Mouse (Mus musculus) thymus, adult 2 months (tissue): Measurements from ENCODE around the gene Dlat.

Source experiments
- CTCF ChIP-seq: fragments of 200-500 bp; IDR thresholded peaks from 2 replicates; pipeline ENCODE4 v1.5.1; 2012; ENCODE audit warnings: mild to moderate bottlenecking, control low read depth, low read length, moderate library complexity, borderline replicate concordance; ENCODE audit not compliant: control insufficient read depth, poor library complexity, insufficient read depth; ENCODE audit errors: extremely low read depth
- POLR2A ChIP-seq: fragments of 200-500 bp; IDR thresholded peaks from 2 replicates; pipeline ENCODE4 v1.6.1; 2012; ENCODE audit warnings: mild to moderate bottlenecking, low read length, control low read depth, moderate library complexity; ENCODE audit not compliant: control insufficient read depth, poor library complexity, insufficient read depth; ENCODE audit errors: extremely low read depth

- no peak for TF ChIP-seq CTCF
- no peak for TF ChIP-seq POLR2A
Observed at GRCm38 (mm10) chr9:50695153-50695552, 35.6 kb upstream of the Dlat start.
